Mouse (Mus musculus): ENCODE measurements at regions not wholly inside any gene's neighbourhood (a gene's known extent, or its start where the extent isn't known, plus 50 kb on each side); places are given as distances from the start of the nearest gene placed in this dataset.

GRCm38 (mm10) chr10:92077291-92077690, 644.9 kb downstream of the Nedd1 start:
- Histone ChIP-seq H3K36me3 (no peaks in the 10 kb centered on the region), H3K9me3 (no peaks in the 10 kb centered on the region), H3K27me3 (no peaks in the 10 kb centered on the region), H3K4me2 (no peak overlapping the region), H3K27ac (no peak overlapping the region), H3K4me1 (replicated peaks) (peaks cover 20% of the 10 kb centered on the region), H3K4me3 (replicated peaks) (no peak overlapping the region), H3K9ac (replicated peaks) (no peak overlapping the region)
- no peak for ATAC-seq (ENCODE audit: insufficient number of reproducible peaks, insufficient read depth, low FRiP score, low TSS enrichment, low read depth)
- 86% methylated on average over 3 of the region's 3 CpGs for WGBS

DNA sequence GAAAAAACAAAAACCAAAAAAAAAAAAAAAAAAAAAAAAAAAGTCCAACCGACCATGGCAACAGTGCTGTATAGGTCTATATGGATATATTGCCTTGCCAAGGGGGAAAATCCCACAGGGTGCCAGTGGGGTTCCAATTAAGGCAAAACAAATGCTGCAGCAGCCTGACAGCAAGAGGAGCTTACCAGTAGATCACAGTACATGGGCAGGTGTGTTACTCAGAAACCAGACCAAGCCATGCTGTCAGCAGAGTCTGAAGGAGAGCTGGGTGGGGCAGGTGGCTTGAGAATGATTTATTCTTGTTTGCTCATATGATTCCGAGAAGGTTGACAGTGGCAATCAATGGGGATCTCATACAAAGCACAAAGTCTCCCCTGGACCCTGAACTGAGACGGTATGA, 645.5 kb downstream of the Nedd1 start:
- H3K4me3 ChIP-seq (replicated peaks), result no peak overlapping the region
- no peak overlapping the region for H3K4me2 ChIP-seq
- H3K9ac ChIP-seq (replicated peaks), result no peak overlapping the region
- H3K4me1 ChIP-seq (replicated peaks), result peaks cover 20% of the 10 kb centered on the region
- no peak for ATAC-seq (ENCODE audit: insufficient number of reproducible peaks, insufficient read depth, low FRiP score, low TSS enrichment, low read depth)
- H3K9me3 ChIP-seq, result no peaks in the 10 kb centered on the region
- no peaks in the 10 kb centered on the region for H3K27me3 ChIP-seq
- no peak overlapping the region for H3K27ac ChIP-seq
- 55% methylated on average over 3 of the region's 3 CpGs for WGBS
- no peaks in the 10 kb centered on the region for H3K36me3 ChIP-seq

DNA sequence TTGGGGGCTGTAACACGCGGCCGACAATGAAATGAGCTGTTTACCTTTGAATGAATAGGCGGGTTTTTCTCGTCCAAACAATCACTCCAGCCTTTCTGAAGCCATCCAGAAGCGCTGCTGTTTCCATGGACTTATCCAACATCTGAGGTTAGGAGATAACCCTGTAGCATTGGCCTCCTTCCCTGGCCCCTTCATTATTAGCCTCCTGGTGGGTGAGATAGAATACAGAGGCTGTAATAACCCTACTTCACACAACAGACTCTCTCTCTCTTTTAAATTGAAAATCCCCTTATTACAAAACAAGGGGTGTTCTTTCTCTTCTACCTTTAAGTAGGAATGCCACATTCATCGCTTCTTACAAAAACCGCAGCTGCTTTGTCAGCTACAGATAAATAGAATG, 646.8 kb downstream of the Nedd1 start:
- peaks cover 15% of the 10 kb centered on the region for H3K4me1 ChIP-seq (replicated peaks)
- ATAC-seq (ENCODE audit: insufficient number of reproducible peaks, insufficient read depth, low FRiP score, low TSS enrichment, low read depth), result no peak
- no peak overlapping the region for H3K4me3 ChIP-seq (replicated peaks)
- no peak overlapping the region for H3K9ac ChIP-seq (replicated peaks)
- H3K9me3 ChIP-seq, result no peaks in the 10 kb centered on the region
- H3K27me3 ChIP-seq, result no peaks in the 10 kb centered on the region
- no peak overlapping the region for H3K27ac ChIP-seq
- no peak overlapping the region for H3K4me2 ChIP-seq
- no peaks in the 10 kb centered on the region for H3K36me3 ChIP-seq
- 71% methylated on average over 8 of the region's 8 CpGs for WGBS

DNA sequence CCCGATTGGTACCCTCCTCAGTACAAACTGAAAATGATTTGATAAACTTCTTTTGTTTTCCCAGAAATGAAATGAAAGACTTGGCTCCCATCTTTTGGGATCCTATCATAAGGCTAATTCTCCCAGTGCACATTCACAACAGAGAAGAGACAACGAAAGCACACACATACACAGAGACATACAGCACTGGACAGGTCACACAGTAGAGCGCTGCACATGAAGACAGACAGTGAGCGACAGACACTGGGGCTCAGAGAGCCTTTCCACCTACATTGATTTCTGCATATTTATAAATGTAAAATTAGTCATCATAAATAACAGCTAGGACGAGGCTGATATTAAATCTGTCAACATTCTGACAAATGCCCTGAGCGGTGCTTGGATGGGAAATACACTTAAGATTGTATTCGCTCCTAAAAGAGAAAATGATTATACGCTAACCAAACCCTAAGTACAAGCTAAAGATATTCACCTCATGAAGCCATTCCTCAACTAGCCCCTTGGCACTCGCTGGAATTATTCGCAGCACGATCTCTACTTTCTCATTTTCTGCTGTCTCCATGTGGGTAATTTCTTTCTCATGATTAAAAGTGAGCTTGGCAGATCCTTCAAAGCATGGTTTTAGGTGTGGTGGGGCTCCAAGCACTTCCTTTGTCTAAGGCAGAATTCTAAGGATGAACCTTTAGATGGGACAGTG, 647.4 kb downstream of the Nedd1 start:
- no peak overlapping the region for H3K27ac ChIP-seq
- H3K9ac ChIP-seq (replicated peaks), result no peak overlapping the region
- peaks cover 15% of the 10 kb centered on the region for H3K4me1 ChIP-seq (replicated peaks)
- H3K27me3 ChIP-seq, result no peaks in the 10 kb centered on the region
- no peak overlapping the region for H3K4me2 ChIP-seq
- H3K4me3 ChIP-seq (replicated peaks), result no peak overlapping the region
- H3K9me3 ChIP-seq, result no peaks in the 10 kb centered on the region
- ATAC-seq (ENCODE audit: insufficient number of reproducible peaks, insufficient read depth, low FRiP score, low TSS enrichment, low read depth), result no peak
- no peaks in the 10 kb centered on the region for H3K36me3 ChIP-seq
- 85% methylated on average over 11 of the region's 11 CpGs for WGBS

- Histone ChIP-seq H3K4me3 (replicated peaks) (no peak overlapping the region), H3K27me3 (no peaks in the 10 kb centered on the region), H3K9me3 (no peaks in the 10 kb centered on the region), H3K36me3 (no peaks in the 10 kb centered on the region), H3K9ac (replicated peaks) (no peak overlapping the region), H3K4me1 (replicated peaks) (peaks cover 15% of the 10 kb centered on the region), H3K4me2 (no peak overlapping the region), H3K27ac (no peak overlapping the region)
- ATAC-seq (ENCODE audit: insufficient number of reproducible peaks, insufficient read depth, low FRiP score, low TSS enrichment, low read depth), result no peak
- WGBS, result 55% methylated on average over 5 of the region's 5 CpGs
These were observed 648.3 kb downstream of the Nedd1 start for GRCm38 (mm10) chr10:92073873-92074390.

DNA sequence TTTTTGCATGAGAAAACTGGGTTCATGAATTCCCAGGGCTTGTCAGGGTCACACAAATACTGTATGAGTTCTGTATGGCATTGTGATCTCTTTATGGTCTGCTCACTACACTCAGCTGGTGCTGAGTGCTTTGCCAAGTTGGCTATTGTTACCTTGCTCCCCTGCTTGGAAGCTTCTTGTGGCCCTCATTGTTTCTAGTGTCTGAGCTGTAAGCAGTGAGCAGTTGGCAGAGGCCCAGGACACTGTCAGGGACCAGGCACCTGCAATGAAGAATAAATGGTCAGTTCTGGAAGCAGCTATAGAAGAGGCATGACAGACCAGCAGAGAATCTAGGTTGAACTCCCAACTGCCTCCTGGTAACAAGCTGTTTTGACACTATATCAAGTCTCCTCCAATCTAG, 677.4 kb downstream of the Nedd1 start:
- H3K4me3 ChIP-seq (replicated peaks), result no peak overlapping the region
- no peak overlapping the region for H3K9ac ChIP-seq (replicated peaks)
- no peaks in the 10 kb centered on the region for H3K36me3 ChIP-seq
- no peak for ATAC-seq (ENCODE audit: insufficient number of reproducible peaks, insufficient read depth, low FRiP score, low TSS enrichment, low read depth)
- H3K9me3 ChIP-seq, result no peaks in the 10 kb centered on the region
- H3K27ac ChIP-seq, result no peak overlapping the region
- no peak overlapping the region for H3K4me2 ChIP-seq
- no peaks in the 10 kb centered on the region for H3K27me3 ChIP-seq
- H3K4me1 ChIP-seq (replicated peaks), result no peaks in the 10 kb centered on the region; the same call in 1 of the 2 replicates

DNA sequence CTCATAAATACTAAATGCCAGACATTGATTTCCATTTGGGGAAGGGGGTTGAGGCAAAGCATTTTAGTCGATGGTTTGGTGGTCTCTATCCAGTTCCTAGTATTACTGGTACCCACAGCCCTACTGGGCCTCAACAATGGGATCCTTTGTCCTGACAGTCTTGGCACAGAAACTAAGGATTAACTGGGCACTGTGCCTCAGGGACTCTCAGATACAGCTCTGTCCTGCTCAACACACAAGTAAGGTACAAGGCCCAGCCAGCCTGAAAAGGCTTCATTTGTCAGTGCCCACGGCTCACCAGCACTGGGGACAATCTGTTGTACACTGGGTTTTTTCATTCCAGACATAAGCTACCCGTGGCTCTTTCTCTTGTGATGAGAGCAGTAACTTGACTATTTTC, 686.0 kb downstream of the Nedd1 start:
- Histone ChIP-seq H3K4me1 (replicated peaks) (no peaks in the 10 kb centered on the region), H3K27me3 (no peaks in the 10 kb centered on the region), H3K36me3 (no peaks in the 10 kb centered on the region), H3K27ac (no peak overlapping the region), H3K9ac (replicated peaks) (no peak overlapping the region), H3K4me3 (replicated peaks) (no peak overlapping the region), H3K4me2 (no peak overlapping the region), H3K9me3 (no peaks in the 10 kb centered on the region)
- ATAC-seq (ENCODE audit: insufficient number of reproducible peaks, insufficient read depth, low FRiP score, low TSS enrichment, low read depth), result no peak
- WGBS, result 70% methylated on average over 3 of the region's 3 CpGs

GRCm38 (mm10) chr10:92030221-92030620, 692.0 kb downstream of the Nedd1 start:
- no peak for ATAC-seq (ENCODE audit: insufficient number of reproducible peaks, insufficient read depth, low FRiP score, low TSS enrichment, low read depth)
- 86% methylated on average over 4 of the region's 4 CpGs for WGBS
- no peak overlapping the region for H3K27ac ChIP-seq

GRCm38 (mm10) chr10:92024203-92024602, 698.0 kb downstream of the Nedd1 start:
- ATAC-seq (ENCODE audit: insufficient number of reproducible peaks, insufficient read depth, low FRiP score, low TSS enrichment, low read depth), result no peak
- WGBS, result 38% methylated on average over 1 of the region's 1 CpGs
- H3K36me3 ChIP-seq, result no peaks in the 10 kb centered on the region

More at GRCm38 (mm10) chr10:92030221-92030620, 692.0 kb downstream of the Nedd1 start:
- no peaks in the 10 kb centered on the region for H3K27me3 ChIP-seq
- H3K4me3 ChIP-seq (replicated peaks), result no peak overlapping the region
- no peak overlapping the region for H3K9ac ChIP-seq (replicated peaks)
- no peak overlapping the region for H3K4me2 ChIP-seq
- H3K4me1 ChIP-seq (replicated peaks), result no peaks in the 10 kb centered on the region
- no peaks in the 10 kb centered on the region for H3K36me3 ChIP-seq
- H3K9me3 ChIP-seq, result no peaks in the 10 kb centered on the region

GRCm38 (mm10) chr10:92021036-92021435, 701.2 kb downstream of the Nedd1 start:
- Histone ChIP-seq H3K9me3 (no peaks in the 10 kb centered on the region), H3K27me3 (no peaks in the 10 kb centered on the region), H3K4me2 (no peak overlapping the region), H3K9ac (replicated peaks) (no peak overlapping the region), H3K4me3 (replicated peaks) (no peak overlapping the region), H3K4me1 (replicated peaks) (no peaks in the 10 kb centered on the region; the same call in 1 of the 2 replicates), H3K36me3 (no peaks in the 10 kb centered on the region), H3K27ac (no peak overlapping the region)
- no peak for ATAC-seq (ENCODE audit: insufficient number of reproducible peaks, insufficient read depth, low FRiP score, low TSS enrichment, low read depth)
- 53% methylated on average over 1 of the region's 1 CpGs for WGBS

More at GRCm38 (mm10) chr10:92024203-92024602, 698.0 kb downstream of the Nedd1 start:
- H3K4me3 ChIP-seq (replicated peaks), result no peak overlapping the region
- H3K27ac ChIP-seq, result no peak overlapping the region
- no peak overlapping the region for H3K4me2 ChIP-seq
- H3K9me3 ChIP-seq, result no peaks in the 10 kb centered on the region
- no peak overlapping the region for H3K9ac ChIP-seq (replicated peaks)
- H3K27me3 ChIP-seq, result no peaks in the 10 kb centered on the region
- H3K4me1 ChIP-seq (replicated peaks), result no peaks in the 10 kb centered on the region; the same call in 1 of the 2 replicates

DNA sequence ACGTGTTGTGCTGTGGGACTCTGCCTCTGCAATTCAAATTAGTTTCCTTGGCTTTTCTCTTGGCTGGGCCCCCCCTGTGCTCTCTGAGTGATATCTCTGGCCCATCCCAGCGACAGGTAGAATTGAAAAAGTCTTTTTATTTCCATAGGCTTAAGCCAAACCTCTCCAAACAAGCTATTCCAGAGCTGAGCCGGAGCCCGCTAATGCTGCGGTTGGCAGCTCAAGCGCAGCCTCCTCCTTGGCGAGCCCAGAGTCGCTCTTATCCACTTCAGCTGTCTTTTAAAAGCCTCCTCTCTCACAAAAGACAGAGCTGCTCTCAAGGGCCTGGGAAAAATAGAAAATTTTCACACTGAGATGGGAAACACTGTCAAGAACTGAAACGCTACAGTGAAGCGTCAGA, 712.7 kb downstream of the Nedd1 start:
- no peaks in the 10 kb centered on the region for H3K36me3 ChIP-seq
- ATAC-seq (ENCODE audit: insufficient number of reproducible peaks, insufficient read depth, low FRiP score, low TSS enrichment, low read depth), result no peak
- H3K27me3 ChIP-seq, result no peaks in the 10 kb centered on the region
- no peaks in the 10 kb centered on the region for H3K9me3 ChIP-seq
- WGBS, result 64% methylated on average over 10 of the region's 10 CpGs
- no peaks in the 10 kb centered on the region for H3K4me1 ChIP-seq (replicated peaks)
- H3K27ac ChIP-seq, result no peak overlapping the region
- no peak overlapping the region for H3K4me2 ChIP-seq
- no peak overlapping the region for H3K9ac ChIP-seq (replicated peaks)
- H3K4me3 ChIP-seq (replicated peaks), result no peak overlapping the region

DNA sequence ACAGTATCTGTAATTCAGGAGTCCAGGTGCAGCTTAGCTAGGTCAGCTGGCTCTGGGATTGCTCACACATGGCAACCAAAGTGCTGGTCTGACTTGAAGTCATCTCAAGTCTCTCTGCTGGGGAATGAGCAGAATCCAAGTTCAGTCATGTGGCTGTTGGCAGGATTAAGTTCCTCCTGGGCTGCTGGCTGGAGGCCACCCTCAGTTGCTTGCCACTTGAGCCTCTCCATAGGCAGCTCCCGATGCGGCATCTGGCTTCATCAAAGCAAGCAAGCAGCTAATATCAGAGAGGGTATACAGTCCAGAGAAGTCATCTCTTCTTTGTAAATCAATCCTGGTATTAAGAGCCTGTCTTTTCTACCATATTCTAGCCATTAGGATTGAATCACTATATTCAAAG, 714.3 kb downstream of the Nedd1 start:
- 80% methylated on average over 2 of the region's 2 CpGs for WGBS
- Histone ChIP-seq H3K9me3 (no peaks in the 10 kb centered on the region), H3K4me1 (replicated peaks) (no peaks in the 10 kb centered on the region), H3K4me3 (replicated peaks) (no peak overlapping the region), H3K27me3 (no peaks in the 10 kb centered on the region), H3K27ac (no peak overlapping the region), H3K4me2 (no peak overlapping the region), H3K9ac (replicated peaks) (no peak overlapping the region), H3K36me3 (no peaks in the 10 kb centered on the region)
- ATAC-seq (ENCODE audit: insufficient number of reproducible peaks, insufficient read depth, low FRiP score, low TSS enrichment, low read depth), result no peak

Data from limb, embryonic 12.5 days (tissue).